Mouse (Mus musculus): ENCODE data around the gene Lamb3.

Gene Lamb3

DNA sequence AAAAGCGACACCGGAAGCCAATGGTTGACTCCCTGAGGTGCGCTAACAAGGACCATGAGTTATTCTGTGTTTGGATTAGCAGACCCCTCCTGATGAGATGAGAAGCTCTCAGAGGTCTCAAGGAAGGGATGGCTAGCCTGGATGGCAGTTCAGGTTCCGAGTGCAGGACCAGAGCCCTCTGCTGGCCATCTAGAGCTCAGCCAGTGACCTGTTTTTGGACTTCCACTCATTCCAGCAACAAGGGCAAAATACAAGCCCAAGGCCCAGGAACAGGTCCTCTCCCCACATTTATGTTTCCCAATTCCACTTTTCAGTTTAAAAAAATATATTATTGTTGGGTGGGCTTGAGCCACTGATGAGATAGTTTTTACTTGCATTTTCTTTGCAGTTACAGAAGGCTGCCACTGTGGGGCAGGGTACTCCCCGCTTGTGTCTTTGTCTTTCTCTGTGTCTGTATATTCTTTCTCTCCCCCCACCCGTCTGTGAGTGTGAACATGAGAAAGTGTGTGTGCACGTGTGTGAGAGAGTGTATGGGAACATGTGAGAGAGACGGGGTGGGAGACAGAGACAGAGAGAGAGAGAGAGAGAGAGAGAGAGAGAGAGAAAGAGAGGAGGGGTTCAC lies 175.5 kb downstream of the Lamb3 start:
- DNase-seq (ENCODE audit: low spot score), result peak; percentile 89

DNA sequence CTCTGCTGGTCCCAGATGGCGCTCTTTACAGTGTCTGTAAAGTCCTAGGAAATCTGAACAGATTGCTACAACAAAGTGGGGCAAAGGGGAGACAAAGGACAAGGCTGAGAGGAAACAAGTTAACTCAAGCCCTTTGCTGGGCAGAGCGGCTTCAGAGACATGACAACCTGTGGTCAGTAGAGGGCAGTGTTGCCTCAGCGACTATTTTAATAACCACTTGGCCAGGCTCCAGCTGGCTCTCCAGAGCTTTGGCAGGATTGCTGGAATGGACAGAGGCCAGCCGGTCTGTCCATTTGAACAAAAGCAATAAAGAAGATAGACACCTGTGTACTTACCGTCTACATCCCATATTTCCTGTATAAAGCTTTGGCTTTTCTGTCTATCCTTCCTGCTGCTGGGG lies 178.6 kb downstream of the Lamb3 start:
- DNase-seq (ENCODE audit: low spot score), result peak; percentile 93

DNA sequence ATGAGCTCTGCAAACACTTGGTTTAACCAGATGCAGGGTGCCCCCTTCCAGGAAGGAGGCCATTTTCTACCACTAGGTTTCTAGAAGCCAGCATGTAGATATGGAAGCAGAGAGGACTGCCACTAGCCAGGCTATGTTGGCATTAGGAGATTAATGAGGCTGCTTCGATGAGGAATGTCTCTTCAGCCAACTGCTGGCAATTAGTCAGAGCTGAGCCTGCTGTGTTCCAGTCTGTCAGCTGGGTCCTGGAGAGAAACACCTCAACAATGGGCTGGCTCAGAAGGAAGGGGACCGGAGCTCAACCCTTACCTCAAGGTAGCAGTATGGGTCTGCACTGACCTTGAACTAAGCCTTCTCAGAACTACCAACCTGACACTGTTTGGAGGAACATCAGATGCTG lies 179.7 kb downstream of the Lamb3 start:
- no peak for DNase-seq (ENCODE audit: low spot score)

DNA sequence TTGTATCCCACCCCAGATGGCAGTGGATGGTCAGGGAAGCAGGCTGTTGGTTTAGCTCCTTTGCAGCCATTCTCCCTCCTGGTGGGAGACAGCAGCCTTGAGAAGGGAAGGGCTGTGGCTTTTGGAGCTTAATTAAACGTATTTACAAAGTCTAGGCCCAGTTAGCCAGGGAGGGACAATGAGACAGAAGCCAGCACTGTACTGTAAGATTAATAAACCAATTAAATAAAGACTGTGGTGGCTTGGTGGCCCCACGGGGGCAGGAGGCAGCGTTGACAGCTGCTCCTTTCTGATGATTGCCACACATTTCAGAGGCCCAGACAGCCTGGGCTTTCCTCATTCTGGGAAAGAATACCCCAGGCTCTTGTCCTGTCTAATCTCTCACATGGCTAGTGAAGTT lies 182.0 kb downstream of the Lamb3 start:
- peak; percentile 29 for DNase-seq (ENCODE audit: low spot score)

DNA sequence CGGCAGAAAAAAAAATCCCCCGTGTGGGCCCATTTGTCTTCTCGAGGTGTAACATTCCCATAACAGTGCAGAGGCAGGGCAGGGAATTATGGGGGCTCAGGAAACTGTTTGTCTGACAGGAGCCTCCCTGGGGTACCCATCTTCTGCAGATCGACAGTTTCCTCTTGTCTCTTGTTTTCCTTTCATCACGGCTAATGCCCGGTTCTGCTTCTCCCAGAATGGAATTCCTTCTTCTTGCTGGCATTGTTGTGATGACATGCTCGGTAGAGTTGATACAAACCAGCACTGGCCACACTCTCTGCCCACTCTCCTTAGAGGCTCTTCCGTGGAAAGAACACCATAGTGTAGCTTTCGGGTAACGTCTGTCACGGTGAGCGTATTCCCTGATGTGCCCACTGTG lies 182.5 kb downstream of the Lamb3 start:
- no peak for DNase-seq (ENCODE audit: low spot score)

DNA sequence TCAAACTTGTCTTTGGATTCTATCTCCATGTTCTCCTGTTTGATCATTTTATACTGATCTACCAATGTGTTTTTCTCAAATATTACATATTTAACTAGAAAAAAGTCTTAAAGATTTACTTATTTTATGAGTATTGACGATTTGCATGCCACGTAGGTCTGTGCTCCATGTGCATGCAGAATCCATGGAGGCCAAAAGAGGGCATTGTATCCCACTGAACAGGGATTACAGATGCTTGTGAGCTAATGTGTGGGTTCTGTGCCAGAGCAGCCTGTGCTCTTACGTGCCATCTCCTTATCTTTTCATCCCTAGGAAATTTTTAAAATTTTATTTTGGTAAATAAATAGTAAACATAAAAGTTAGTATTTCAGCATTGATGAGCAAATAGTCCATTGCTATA lies 184.8 kb downstream of the Lamb3 start:
- DNase-seq (ENCODE audit: low spot score), result no peak

Measured in embryo, embryonic 10.5 days (tissue).